Mouse (Mus musculus) thymus, adult 2 months (tissue): ENCODE measurements around the gene Gal3st3.

Experiments
- CTCF ChIP-seq: fragments of 200-500 bp; IDR thresholded peaks from 2 replicates; pipeline ENCODE4 v1.5.1; 2012; ENCODE audit warnings: mild to moderate bottlenecking, control low read depth, low read length, moderate library complexity, borderline replicate concordance; ENCODE audit not compliant: control insufficient read depth, poor library complexity, insufficient read depth; ENCODE audit errors: extremely low read depth
- POLR2A ChIP-seq: fragments of 200-500 bp; IDR thresholded peaks from 2 replicates; pipeline ENCODE4 v1.6.1; 2012; ENCODE audit warnings: mild to moderate bottlenecking, low read length, control low read depth, moderate library complexity; ENCODE audit not compliant: control insufficient read depth, poor library complexity, insufficient read depth; ENCODE audit errors: extremely low read depth

DNA sequence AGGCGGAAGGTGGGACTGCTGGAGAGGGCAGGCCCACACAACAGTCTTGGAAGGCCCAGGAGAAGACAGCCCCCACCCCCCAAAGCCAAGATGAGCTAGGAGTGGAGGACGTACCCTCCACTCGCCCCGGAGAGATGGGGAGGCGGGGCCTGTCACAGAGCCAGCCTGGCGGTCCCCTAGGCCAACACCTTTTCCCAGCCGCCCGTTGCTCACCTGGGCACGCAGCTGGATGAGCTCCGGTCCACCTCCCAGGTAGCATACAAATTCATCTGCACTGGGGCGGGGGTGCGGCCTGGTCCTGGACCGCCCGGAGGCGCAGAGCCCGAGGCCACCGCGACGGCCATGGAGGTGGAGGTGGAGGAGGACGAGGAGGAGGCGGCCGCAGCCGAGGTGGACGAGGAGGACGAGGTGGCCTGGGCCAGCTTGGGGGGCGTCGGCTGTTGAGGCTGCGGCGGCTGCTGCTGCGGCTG lies 25.8 kb upstream of the Gal3st3 start:
- TF ChIP-seq CTCF, result no peak
- no peak for TF ChIP-seq POLR2A
